Mouse (Mus musculus): ENCODE data around the gene 9930111J21Rik1. TPM values are rescaled to one million over a fixed set of nuclear protein-coding genes. Genes with fewer than 3 reads are reported as not detected.
"Not testable (repeated sequence)": the region's sequence is repeated elsewhere in the genome, so short reads cannot be mapped to it uniquely, and the experiment has no call there.

9930111J21Rik1 gene
- polyA plus RNA-seq, 1 experiment from 2014 or later, result 0.28 TPM

GRCm38 (mm10) chr11:48974686-48975085 is 4.5 kb downstream of the 9930111J21Rik1 start:
- not testable (repeated sequence) for H3K4me3 ChIP-seq; DNase-seq (ENCODE audit: low spot score); H3K4me1 ChIP-seq; H3K27me3 ChIP-seq (ENCODE audit: low read depth, poor library complexity, severe bottlenecking); H3K27ac ChIP-seq; H3K36me3 ChIP-seq; H3K9me3 ChIP-seq (replicated peaks)
- WGBS, result no CpG with 5 or more reads among the region's 1 CpGs

DNA sequence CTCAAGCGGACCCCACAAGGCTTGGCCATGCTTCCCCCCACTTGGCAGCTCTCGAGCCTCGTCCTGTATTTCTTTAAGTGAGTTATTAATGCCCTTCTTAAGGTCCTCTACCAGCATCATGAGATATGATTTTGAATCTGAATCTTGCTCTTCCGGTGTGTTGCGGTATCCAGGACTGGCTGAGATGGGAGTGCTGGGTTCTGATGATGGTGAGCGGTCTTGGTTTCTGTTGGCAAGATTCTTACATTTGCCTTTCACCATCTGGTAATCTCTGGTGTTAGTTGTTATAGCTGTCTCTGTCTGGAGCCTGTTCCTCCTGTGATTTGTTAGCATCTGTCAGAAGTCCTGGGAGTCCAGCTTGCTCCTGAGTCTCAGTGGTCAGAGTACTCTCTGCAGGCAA is 33.1 kb downstream of the 9930111J21Rik1 start, which contains the start of gene Psme2b:
Gene Psme2b (minus strand): TSS at position 101 of the 400 bp plus-strand sequence.
- H3K4me1 ChIP-seq; H3K36me3 ChIP-seq; H3K4me3 ChIP-seq; DNase-seq (ENCODE audit: low spot score); H3K27ac ChIP-seq; H3K9me3 ChIP-seq (replicated peaks); H3K27me3 ChIP-seq (ENCODE audit: low read depth, poor library complexity, severe bottlenecking): not testable (repeated sequence)
- WGBS, result 97% methylated on average over 6 of the region's 6 CpGs

DNA sequence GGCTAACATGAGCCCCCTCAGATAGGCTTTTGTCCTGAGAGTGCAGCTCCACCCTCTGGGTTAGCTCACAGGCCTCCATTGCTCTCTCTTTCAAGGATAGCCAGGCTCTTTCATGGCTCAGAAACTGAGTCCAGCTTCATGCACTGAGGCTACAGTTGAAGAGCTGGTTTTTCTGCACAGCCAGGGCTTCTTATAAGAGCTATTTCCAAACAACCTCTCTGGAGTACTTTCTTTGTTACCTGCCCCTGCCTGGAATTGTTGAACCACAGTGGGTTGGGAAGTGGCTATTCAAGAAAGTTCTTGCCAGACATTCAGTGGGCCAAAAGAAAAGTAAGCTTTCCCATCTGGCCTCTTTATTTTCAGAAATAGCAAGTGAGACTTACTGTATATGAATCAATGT is 39.9 kb downstream of the 9930111J21Rik1 start:
- not testable (repeated sequence) for H3K36me3 ChIP-seq; H3K4me1 ChIP-seq; H3K27me3 ChIP-seq (ENCODE audit: low read depth, poor library complexity, severe bottlenecking); H3K27ac ChIP-seq; DNase-seq (ENCODE audit: low spot score); H3K9me3 ChIP-seq (replicated peaks); H3K4me3 ChIP-seq

GRCm38 (mm10) chr11:48935291-48935690 is 43.9 kb downstream of the 9930111J21Rik1 start:
- H3K9me3 ChIP-seq (replicated peaks); H3K27ac ChIP-seq; H3K36me3 ChIP-seq; H3K4me1 ChIP-seq; H3K27me3 ChIP-seq (ENCODE audit: low read depth, poor library complexity, severe bottlenecking); H3K4me3 ChIP-seq; DNase-seq (ENCODE audit: low spot score): not testable (repeated sequence)
- no CpG with 5 or more reads among the region's 3 CpGs for WGBS

DNA sequence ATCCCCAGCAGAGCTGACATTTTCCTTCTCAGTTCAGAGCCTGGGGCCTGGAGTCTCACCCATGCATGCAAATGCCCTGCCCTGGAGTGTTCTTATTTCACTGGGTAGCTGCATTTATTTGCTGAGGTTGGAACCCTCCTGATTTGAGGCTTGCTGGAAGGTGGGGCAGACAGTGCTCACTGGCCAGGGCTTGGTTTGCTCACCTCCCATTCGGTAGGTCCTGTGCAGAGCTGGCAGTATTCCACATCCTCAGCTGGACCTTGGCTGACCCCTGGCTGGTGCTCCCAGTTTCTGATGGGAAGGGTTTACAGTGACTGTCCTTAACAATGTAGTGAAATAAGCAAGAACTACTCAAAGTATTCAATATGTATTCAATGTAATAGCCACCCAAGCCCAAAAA is 45.3 kb downstream of the 9930111J21Rik1 start:
- not testable (repeated sequence) for DNase-seq (ENCODE audit: low spot score); H3K9me3 ChIP-seq (replicated peaks); H3K36me3 ChIP-seq; H3K27me3 ChIP-seq (ENCODE audit: low read depth, poor library complexity, severe bottlenecking); H3K27ac ChIP-seq; H3K4me3 ChIP-seq; H3K4me1 ChIP-seq
- WGBS, result 90% methylated on average over 1 of the region's 1 CpGs

GRCm38 (mm10) chr11:48933422-48933821 is 45.8 kb downstream of the 9930111J21Rik1 start:
- not testable (repeated sequence) for H3K4me3 ChIP-seq; H3K27me3 ChIP-seq (ENCODE audit: low read depth, poor library complexity, severe bottlenecking); H3K4me1 ChIP-seq; H3K36me3 ChIP-seq; H3K9me3 ChIP-seq (replicated peaks); DNase-seq (ENCODE audit: low spot score); H3K27ac ChIP-seq
- WGBS, result 79% methylated on average over 1 of the region's 1 CpGs

GRCm38 (mm10) chr11:48928068-48928467 is 51.1 kb downstream of the 9930111J21Rik1 start:
- not testable (repeated sequence) for H3K4me1 ChIP-seq; H3K27ac ChIP-seq; DNase-seq (ENCODE audit: low spot score); H3K36me3 ChIP-seq; H3K9me3 ChIP-seq (replicated peaks); H3K27me3 ChIP-seq (ENCODE audit: low read depth, poor library complexity, severe bottlenecking); H3K4me3 ChIP-seq
- WGBS, result 88% methylated on average over 1 of the region's 1 CpGs

DNA sequence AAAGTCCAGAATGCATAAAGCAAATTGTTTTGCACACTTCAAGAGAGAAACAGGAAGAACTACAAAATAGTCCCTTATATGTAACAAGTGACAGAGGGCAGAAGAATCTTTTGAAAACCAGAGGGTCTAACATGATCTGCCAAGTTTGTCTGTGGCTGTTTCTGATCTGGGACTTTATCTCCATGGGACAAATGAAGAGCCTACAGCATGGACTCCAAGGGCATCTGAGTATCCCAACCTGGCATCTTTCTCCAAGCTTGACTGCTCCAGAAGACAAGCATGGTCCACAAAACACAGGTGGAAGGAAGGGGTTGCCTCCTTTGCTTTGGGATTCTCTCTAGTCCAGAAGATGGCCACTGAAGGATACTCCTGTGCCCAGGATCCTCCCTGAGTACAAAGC is 52.8 kb downstream of the 9930111J21Rik1 start:
- not testable (repeated sequence) for H3K4me1 ChIP-seq; H3K27me3 ChIP-seq (ENCODE audit: low read depth, poor library complexity, severe bottlenecking); H3K4me3 ChIP-seq; H3K27ac ChIP-seq; H3K9me3 ChIP-seq (replicated peaks); H3K36me3 ChIP-seq; DNase-seq (ENCODE audit: low spot score)

GRCm38 (mm10) chr11:48923818-48924217 is 55.4 kb downstream of the 9930111J21Rik1 start:
- H3K27ac ChIP-seq; DNase-seq (ENCODE audit: low spot score); H3K36me3 ChIP-seq; H3K4me1 ChIP-seq; H3K27me3 ChIP-seq (ENCODE audit: low read depth, poor library complexity, severe bottlenecking); H3K9me3 ChIP-seq (replicated peaks); H3K4me3 ChIP-seq: not testable (repeated sequence)
- 89% methylated on average over 5 of the region's 5 CpGs for WGBS

GRCm38 (mm10) chr11:48918380-48918779 is 60.8 kb downstream of the 9930111J21Rik1 start:
- WGBS, result 89% methylated on average over 3 of the region's 3 CpGs
- H3K4me3 ChIP-seq, result no peak overlapping the region
- H3K27me3 ChIP-seq (ENCODE audit: low read depth, poor library complexity, severe bottlenecking), result no peaks in the 10 kb centered on the region
- H3K4me1 ChIP-seq, result no peaks in the 10 kb centered on the region
- H3K36me3 ChIP-seq, result no peaks in the 10 kb centered on the region
- no peak overlapping the region for H3K27ac ChIP-seq
- no peaks in the 10 kb centered on the region for H3K9me3 ChIP-seq (replicated peaks)
- no peak for DNase-seq (ENCODE audit: low spot score)

- 91% methylated on average over 1 of the region's 1 CpGs for WGBS
- no peaks in the 10 kb centered on the region for H3K36me3 ChIP-seq
- H3K4me3 ChIP-seq, result no peak overlapping the region
- no peaks in the 10 kb centered on the region for H3K27me3 ChIP-seq (ENCODE audit: low read depth, poor library complexity, severe bottlenecking)
- no peaks in the 10 kb centered on the region for H3K9me3 ChIP-seq (replicated peaks)
- H3K27ac ChIP-seq, result no peak overlapping the region
- H3K4me1 ChIP-seq, result no peaks in the 10 kb centered on the region
- no peak for DNase-seq (ENCODE audit: low spot score)
Observed at GRCm38 (mm10) chr11:48913611-48914010, 65.6 kb downstream of the 9930111J21Rik1 start.

- no peak overlapping the region for H3K4me3 ChIP-seq
- DNase-seq (ENCODE audit: low spot score), result no peak
- 71% methylated on average over 1 of the region's 1 CpGs for WGBS
Observed at GRCm38 (mm10) chr11:48908459-48908858, 70.7 kb downstream of the 9930111J21Rik1 start.

GRCm38 (mm10) chr11:48902021-48902420 is 77.2 kb downstream of the 9930111J21Rik1 start, which contains the start of gene Gm5431:
Gene Gm5431 (minus strand): TSS chr11:48902214.
- no peaks in the 10 kb centered on the region for H3K36me3 ChIP-seq
- 84% methylated on average over 2 of the region's 2 CpGs for WGBS
- no peak within 1 kb of the TSS for H3K4me3 ChIP-seq
- H3K9me3 ChIP-seq (replicated peaks), result no peaks in the 10 kb centered on the region
- no peak for DNase-seq (ENCODE audit: low spot score)
- H3K27ac ChIP-seq, result no peak within 1 kb of the TSS
- no peaks in the 10 kb centered on the region for H3K27me3 ChIP-seq (ENCODE audit: low read depth, poor library complexity, severe bottlenecking)
- H3K4me1 ChIP-seq, result no peaks in the 10 kb centered on the region

More at GRCm38 (mm10) chr11:48908459-48908858, 70.7 kb downstream of the 9930111J21Rik1 start:
- Histone ChIP-seq H3K4me1 (no peaks in the 10 kb centered on the region), H3K27me3 (ENCODE audit: low read depth, poor library complexity, severe bottlenecking) (no peaks in the 10 kb centered on the region), H3K9me3 (replicated peaks) (no peaks in the 10 kb centered on the region), H3K27ac (no peak overlapping the region), H3K36me3 (no peaks in the 10 kb centered on the region)

DNA sequence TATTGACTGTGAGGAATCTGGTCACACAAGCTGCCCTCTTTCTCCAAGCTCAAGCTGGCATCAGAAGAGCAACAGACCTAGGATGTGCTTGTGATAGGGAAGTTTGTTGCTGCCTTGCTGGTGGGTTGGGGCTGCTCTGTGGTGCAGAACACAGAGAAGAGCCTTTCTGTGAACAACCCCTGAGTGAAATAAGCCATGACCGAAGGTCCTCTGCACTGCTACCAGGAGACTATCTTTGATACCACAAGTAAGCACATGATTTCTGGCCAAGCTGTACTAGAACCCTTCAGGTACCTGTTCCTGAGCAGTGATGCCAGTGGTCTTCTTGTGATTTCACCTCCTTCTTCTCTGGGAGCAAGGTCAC is 77.6 kb downstream of the 9930111J21Rik1 start:
- not testable (repeated sequence) for H3K36me3 ChIP-seq; H3K9me3 ChIP-seq (replicated peaks); H3K27ac ChIP-seq; H3K4me1 ChIP-seq; DNase-seq (ENCODE audit: low spot score); H3K4me3 ChIP-seq; H3K27me3 ChIP-seq (ENCODE audit: low read depth, poor library complexity, severe bottlenecking)
- WGBS, result 89% methylated on average over 1 of the region's 1 CpGs

All from limb, embryonic 10.5 days (tissue).